Mouse (Mus musculus) testis, adult 2 months (tissue): ENCODE measurements around the gene Nfic. TPM values are rescaled to one million over a fixed set of nuclear protein-coding genes. Genes with fewer than 3 reads are reported as not detected.

Experiments
- H3K27ac ChIP-seq: fragments of 200-500 bp; 2 replicates; pipeline ENCODE4 v1.5.1; 2012; ENCODE audit warnings: low read depth, low read length; ENCODE audit not compliant: control insufficient read depth, insufficient read depth
- H3K27me3 ChIP-seq: fragments of 200-500 bp; 2 replicates; pipeline ENCODE4 v1.6.1; 2012; ENCODE audit warnings: mild to moderate bottlenecking, low read length, moderate library complexity; ENCODE audit not compliant: control insufficient read depth, insufficient read depth
- H3K36me3 ChIP-seq: fragments of 200-500 bp; 2 replicates; pipeline ENCODE4 v1.6.1; 2012; ENCODE audit warnings: mild to moderate bottlenecking, low read length; ENCODE audit not compliant: control insufficient read depth, insufficient read depth
- H3K4me1 ChIP-seq: fragments of 200-500 bp; 2 replicates; pipeline ENCODE4 v1.6.1; 2012; ENCODE audit warnings: low read length; ENCODE audit not compliant: control insufficient read depth, insufficient read depth
- H3K4me3 ChIP-seq: fragments of 200-500 bp; 2 replicates; pipeline ENCODE4 v1.5.1; 2012; ENCODE audit warnings: low read depth, mild to moderate bottlenecking, low read length, moderate library complexity, mixed read lengths; ENCODE audit not compliant: control insufficient read depth
- CTCF ChIP-seq: fragments of 200-500 bp; IDR thresholded peaks from 2 replicates; pipeline ENCODE4 v1.5.1; 2012; ENCODE audit warnings: low read depth, mild to moderate bottlenecking, inconsistent platforms, low read length, moderate library complexity; ENCODE audit not compliant: control insufficient read depth, insufficient read depth, insufficient replicate concordance
- POLR2A ChIP-seq: fragments of 200-500 bp; IDR thresholded peaks from 2 replicates; pipeline ENCODE4 v1.6.1; 2012; ENCODE audit warnings: low read depth, mild to moderate bottlenecking, inconsistent platforms, low read length, moderate library complexity; ENCODE audit not compliant: control insufficient read depth
- polyA plus RNA-seq: library from polyadenylated mRNA; depleted of rRNA; stranded (reverse); fragments of >200 nt; gene quantifications from 2 replicates; pipeline ENCODE4 v1.2.3, GENCODE M21; 2012

Gene Nfic
- polyA plus RNA-seq, 1 experiment = 9.9 TPM

DNA sequence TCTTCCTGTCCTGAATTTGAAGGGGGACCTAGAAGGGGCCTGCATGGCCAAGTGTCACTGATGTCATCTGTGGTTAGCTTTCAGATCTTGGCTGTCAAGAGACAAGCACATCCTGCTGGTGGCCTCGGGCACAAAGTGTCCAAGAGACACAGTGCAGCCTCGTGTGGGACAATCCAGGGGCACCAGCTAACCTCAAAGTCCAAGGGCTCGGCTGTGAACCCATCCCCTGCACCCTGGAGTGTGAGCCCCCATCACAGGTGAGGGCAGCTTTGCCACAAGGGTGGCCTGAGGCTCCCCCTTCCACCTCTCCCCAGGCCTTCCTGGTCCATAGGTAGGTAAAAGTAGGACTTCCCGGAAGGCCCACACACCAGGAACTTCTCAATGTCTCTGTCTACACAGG lies 8.1 kb upstream of the Nfic start:
- TF ChIP-seq CTCF (no peak), POLR2A (no peak)
- no peak overlapping the region for H3K27ac ChIP-seq
- H3K4me1 ChIP-seq = peaks cover 34% of the 10 kb centered on the region
- H3K4me3 ChIP-seq = no peak overlapping the region
- H3K27me3 ChIP-seq = no peaks in the 10 kb centered on the region
- no peaks in the 10 kb centered on the region for H3K36me3 ChIP-seq

GRCm38 (mm10) chr10:81462917-81463316 lies 7.5 kb upstream of the Nfic start:
- H3K36me3 ChIP-seq = no peaks in the 10 kb centered on the region

DNA sequence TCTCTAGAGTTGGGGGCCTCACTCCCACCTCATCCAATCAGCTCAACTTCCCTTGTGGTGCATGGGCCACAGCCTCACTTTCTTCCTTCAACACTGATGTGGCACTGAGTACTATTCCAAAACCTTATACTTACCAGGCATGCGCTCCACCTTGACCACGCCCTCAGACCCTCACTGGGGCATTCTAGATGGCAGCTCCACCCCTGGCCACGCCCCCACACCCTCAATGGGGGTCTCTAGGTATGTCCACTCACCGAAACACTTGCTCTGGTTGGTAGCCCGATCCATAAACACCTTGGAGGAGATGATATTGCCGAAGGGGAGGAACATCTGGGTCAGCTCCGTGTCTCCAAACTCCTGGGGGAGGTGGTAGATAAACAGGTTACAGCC lies 7.0 kb upstream of the Nfic start:
- Histone ChIP-seq H3K27me3 (no peaks in the 10 kb centered on the region), H3K27ac (no peak overlapping the region), H3K36me3 (no peaks in the 10 kb centered on the region), H3K4me1 (peaks cover 34% of the 10 kb centered on the region), H3K4me3 (no peak overlapping the region)
- TF ChIP-seq POLR2A = no peak
- no peak for TF ChIP-seq CTCF

More at GRCm38 (mm10) chr10:81462917-81463316, 7.5 kb upstream of the Nfic start:
- peaks cover 34% of the 10 kb centered on the region for H3K4me1 ChIP-seq
- H3K4me3 ChIP-seq = no peak overlapping the region
- H3K27ac ChIP-seq = no peak overlapping the region
- no peaks in the 10 kb centered on the region for H3K27me3 ChIP-seq
- no peak for TF ChIP-seq CTCF
- no peak for TF ChIP-seq POLR2A

- Histone ChIP-seq H3K27ac (no peak overlapping the region), H3K4me1 (peaks cover 34% of the 10 kb centered on the region), H3K36me3 (no peaks in the 10 kb centered on the region), H3K4me3 (no peak overlapping the region), H3K27me3 (no peaks in the 10 kb centered on the region)
- TF ChIP-seq POLR2A (no peak), CTCF (no peak)
Measured at GRCm38 (mm10) chr10:81461673-81462414, 6.4 kb upstream of the Nfic start.

GRCm38 (mm10) chr10:81460951-81461350 lies 5.5 kb upstream of the Nfic start:
- H3K27me3 ChIP-seq = no peaks in the 10 kb centered on the region
- peaks cover 34% of the 10 kb centered on the region for H3K4me1 ChIP-seq
- H3K27ac ChIP-seq = no peak overlapping the region
- TF ChIP-seq CTCF = no peak
- TF ChIP-seq POLR2A = no peak
- H3K4me3 ChIP-seq = no peak overlapping the region
- H3K36me3 ChIP-seq = no peaks in the 10 kb centered on the region

DNA sequence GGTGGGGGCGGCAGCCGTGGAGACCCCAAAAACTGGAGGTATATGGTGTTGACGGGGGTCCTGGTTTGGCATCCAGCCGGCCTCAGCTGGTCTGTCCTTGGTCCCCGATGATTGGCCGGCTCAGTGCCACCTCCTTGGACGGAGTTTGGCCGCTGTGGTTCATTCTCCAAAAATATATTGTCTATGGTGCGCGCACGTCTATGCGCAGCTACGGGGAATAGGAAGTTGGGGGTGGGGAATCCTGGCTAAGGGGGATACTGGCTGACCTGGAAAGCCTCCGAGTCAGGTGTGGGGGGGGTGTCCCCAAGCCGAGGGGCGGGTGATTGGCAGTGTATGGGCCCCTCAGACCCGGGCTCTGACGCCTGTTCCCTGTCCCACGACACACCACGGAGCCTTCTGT lies 5.0 kb upstream of the Nfic start:
- no peak overlapping the region for H3K4me3 ChIP-seq
- no peak for TF ChIP-seq CTCF
- TF ChIP-seq POLR2A = no peak
- peaks cover 35% of the 10 kb centered on the region for H3K4me1 ChIP-seq
- H3K27ac ChIP-seq = no peak overlapping the region
- H3K27me3 ChIP-seq = no peaks in the 10 kb centered on the region
- no peaks in the 10 kb centered on the region for H3K36me3 ChIP-seq

GRCm38 (mm10) chr10:81459399-81459798 lies 4.0 kb upstream of the Nfic start:
- Histone ChIP-seq H3K36me3 (no peaks in the 10 kb centered on the region), H3K27ac (no peak overlapping the region), H3K4me3 (no peak overlapping the region), H3K4me1 (peaks cover 29% of the 10 kb centered on the region), H3K27me3 (no peaks in the 10 kb centered on the region)
- no peak for TF ChIP-seq POLR2A
- no peak for TF ChIP-seq CTCF
